Mouse (Mus musculus) bone marrow, adult 2 months (tissue): Measurements from ENCODE around the gene Rpgrip1l.

Experiments used
- CTCF ChIP-seq: fragments of 200-500 bp; IDR thresholded peaks from 2 replicates; pipeline ENCODE4 v1.5.1; 2011; ENCODE audit warnings: low read length, control low read depth; ENCODE audit not compliant: control insufficient read depth, insufficient read depth
- POLR2A ChIP-seq: fragments of 200-500 bp; IDR thresholded peaks from 2 replicates; pipeline ENCODE4 v1.6.1; 2011; ENCODE audit warnings: low read depth, mild to moderate bottlenecking, control low read depth, low read length, borderline replicate concordance; ENCODE audit not compliant: control insufficient read depth

DNA sequence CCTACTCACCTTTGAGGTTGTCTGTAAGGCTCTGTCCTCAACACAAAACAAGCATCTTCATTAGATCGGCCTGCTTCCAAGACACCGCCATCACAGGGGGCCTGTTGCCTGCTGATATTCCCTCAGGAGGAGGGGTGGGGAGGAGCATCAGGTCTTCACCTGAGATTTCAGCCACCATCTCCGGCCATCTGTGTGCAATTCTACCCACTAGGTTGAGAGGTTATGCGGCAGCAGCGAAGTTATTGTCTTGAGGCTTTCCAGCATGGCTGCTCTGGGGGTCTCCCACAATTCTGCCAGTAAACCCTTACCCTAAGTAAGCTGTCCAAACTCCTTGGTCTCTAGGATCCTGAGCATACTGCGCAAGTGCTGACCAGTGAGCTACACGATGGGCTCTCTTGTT lies 113.2 kb downstream of the Rpgrip1l start, which contains the start of gene Aktip:
- TF ChIP-seq CTCF: no peak
- TF ChIP-seq POLR2A: no peak
